Mouse (Mus musculus) intestine, postnatal 0 days (tissue): Measurements from ENCODE around the gene Naa11. TPM values are rescaled to one million over a fixed set of nuclear protein-coding genes. Genes with fewer than 3 reads are reported as not detected.

ENCODE experiments used
- ATAC-seq: fragments of 200-750 bp; cut with Nextera tagmentation; 2 replicates; pipeline ENCODE4 v1.8.0; 2017; ENCODE audit warnings: mild to moderate bottlenecking, moderate TSS enrichment, moderate library complexity
- H3K27ac ChIP-seq: fragments of 300-500 bp; sonication (generic); 2 replicates; pipeline ENCODE4 v1.5.1; 2014; ENCODE audit warnings: mild to moderate bottlenecking, low read depth, low read length, moderate library complexity
- H3K27me3 ChIP-seq: fragments of 300-500 bp; sonication (generic); replicated peaks from 2 replicates; pipeline ENCODE4 v1.6.1; 2014; ENCODE audit warnings: low read length, mixed read lengths; ENCODE audit not compliant: control insufficient read depth, insufficient read depth
- H3K36me3 ChIP-seq: fragments of 300-500 bp; sonication (generic); 2 replicates; pipeline ENCODE4 v1.6.1; 2014; ENCODE audit warnings: mild to moderate bottlenecking, moderate library complexity; ENCODE audit not compliant: control insufficient read depth, insufficient read depth
- H3K4me1 ChIP-seq: fragments of 300-500 bp; sonication (generic); replicated peaks from 2 replicates; pipeline ENCODE4 v1.6.1; 2014; ENCODE audit warnings: antibody characterized with exemption, low read length, mixed read lengths; ENCODE audit not compliant: control insufficient read depth, insufficient read depth
- H3K4me2 ChIP-seq: fragments of 300-500 bp; sonication (generic); replicated peaks from 2 replicates; pipeline ENCODE4 v1.6.1; 2014; ENCODE audit warnings: low read depth, mild to moderate bottlenecking, moderate library complexity
- H3K4me3 ChIP-seq: fragments of 300-500 bp; sonication (generic); 2 replicates; pipeline ENCODE4 v1.5.1; 2014; ENCODE audit warnings: low read depth, low read length
- H3K9ac ChIP-seq: fragments of 300-500 bp; sonication (generic); 2 replicates; pipeline ENCODE4 v1.6.1; 2014; ENCODE audit warnings: mild to moderate bottlenecking, low read depth, low read length
- H3K9me3 ChIP-seq: fragments of 300-500 bp; sonication (generic); 2 replicates; pipeline ENCODE4 v1.6.1; 2016; ENCODE audit warnings: mixed run types; ENCODE audit not compliant: control insufficient read depth
- CTCF ChIP-seq: sonication (generic); IDR thresholded peaks from 2 replicates; pipeline ENCODE4 v1.5.1; 2016; ENCODE audit warnings: low read depth, mild to moderate bottlenecking, control low read depth, antibody characterized with exemption, moderate library complexity
- WGBS: fragments of 180-500 bp; shearing (Covaris S2); extraction: QIAGEN DNeasy Blood & Tissue Kit; methylation state at CpG from one replicate; pipeline ENCODE4 v1.1.7; 2014; 5-methylcytosine and 5-hydroxymethylcytosine counted together
- polyA plus RNA-seq: library from polyadenylated mRNA; unstranded; fragments of >200 nt; fragmentation: Nextera tagmentation; extraction: Ambion mirVana; gene quantifications from 2 replicates; pipeline ENCODE4 v1.2.1, GENCODE M21; 2015

Gene Naa11
- polyA plus RNA-seq, 1 experiment from 2014 or later, result 0.03 TPM

DNA sequence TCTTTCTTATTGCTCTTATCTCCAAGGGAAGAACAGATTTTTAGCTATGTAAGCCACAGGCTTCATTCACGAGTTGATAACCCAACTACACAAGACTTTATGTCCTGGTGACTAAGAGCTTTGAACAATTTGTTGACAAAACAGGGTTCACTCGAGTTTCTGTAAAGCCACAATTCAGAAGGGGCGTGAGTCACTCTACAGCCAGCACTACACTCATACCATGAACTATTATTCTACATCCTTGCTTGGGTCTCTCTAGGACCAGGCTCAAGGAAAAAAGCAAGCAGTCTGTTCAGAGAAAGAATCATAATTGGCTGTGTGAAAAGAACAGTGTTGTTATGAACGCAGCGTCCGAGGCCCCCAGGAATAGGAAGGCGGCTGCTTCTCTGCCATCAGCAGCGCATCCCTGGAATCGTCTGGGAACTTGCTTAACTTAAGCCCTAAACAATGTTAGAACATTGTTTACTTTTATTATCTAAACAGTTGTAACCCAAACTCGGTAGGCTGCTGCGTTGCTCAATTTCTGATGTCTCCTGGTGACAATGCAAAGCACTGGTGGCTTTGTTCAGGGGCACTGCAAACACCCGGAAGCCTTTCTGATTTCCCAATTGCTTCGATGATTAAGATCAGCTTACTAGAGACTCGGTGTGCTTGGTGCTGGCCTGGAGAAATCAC is 9.5 kb downstream of the Naa11 start:
- ATAC-seq, result no peak
- Histone ChIP-seq H3K4me3 (no peak overlapping the region), H3K27ac (no peak overlapping the region), H3K27me3 (no peaks in the 10 kb centered on the region), H3K9me3 (no peaks in the 10 kb centered on the region), H3K4me1 (no peaks in the 10 kb centered on the region), H3K36me3 (no peaks in the 10 kb centered on the region), H3K9ac (no peak overlapping the region), H3K4me2 (no peak overlapping the region; the same call in 1 of the 2 replicates)
- WGBS, result 23% methylated on average over 14 of the region's 14 CpGs
- TF ChIP-seq CTCF, result no peak

DNA sequence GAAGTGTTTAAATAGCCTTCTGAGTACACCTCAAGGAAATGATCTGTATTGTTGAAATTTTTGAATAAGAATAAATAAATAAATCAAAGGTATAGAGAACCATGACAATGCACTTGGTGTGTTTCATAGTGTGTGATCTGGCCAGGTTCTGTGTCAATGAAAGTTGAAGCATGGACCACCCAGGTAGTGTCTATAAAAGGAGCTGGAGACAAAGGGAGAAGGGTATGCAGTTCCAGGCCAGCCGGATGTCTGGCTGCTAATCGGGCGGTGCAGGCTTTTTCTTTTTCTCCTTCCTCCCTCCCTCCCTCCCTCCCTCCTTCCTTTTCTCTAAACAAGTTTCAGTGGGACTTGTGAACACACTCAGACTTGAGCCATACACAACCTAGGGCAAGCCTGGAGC is 12.2 kb downstream of the Naa11 start:
- no peak overlapping the region for H3K4me3 ChIP-seq
- H3K9me3 ChIP-seq, result no peaks in the 10 kb centered on the region
- TF ChIP-seq CTCF, result no peak
- no peak overlapping the region for H3K27ac ChIP-seq
- no peak overlapping the region for H3K9ac ChIP-seq
- H3K4me2 ChIP-seq, result no peak overlapping the region
- no peaks in the 10 kb centered on the region for H3K27me3 ChIP-seq
- no peak for ATAC-seq
- H3K4me1 ChIP-seq, result no peaks in the 10 kb centered on the region
- WGBS, result 69% methylated on average over 3 of the region's 3 CpGs
- no peaks in the 10 kb centered on the region for H3K36me3 ChIP-seq

DNA sequence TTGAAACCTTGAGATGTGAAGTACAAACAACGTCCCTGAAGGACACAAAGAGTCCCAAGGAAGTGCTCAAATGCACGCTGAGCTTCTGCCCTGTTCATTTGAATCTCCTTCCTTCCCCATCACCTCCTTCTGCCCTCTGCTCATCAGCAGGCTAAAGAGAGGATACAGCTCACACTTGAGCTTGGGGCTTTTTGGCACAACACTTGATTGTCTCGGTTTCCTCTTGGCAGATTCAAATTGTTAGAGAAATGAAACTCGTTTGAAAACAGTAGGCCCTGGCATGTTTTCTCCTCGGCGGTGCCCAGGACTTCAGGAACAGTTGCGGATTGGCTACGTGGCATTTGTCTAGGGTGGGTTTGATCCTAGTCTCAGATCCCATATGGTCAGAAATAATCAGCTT is 27.4 kb downstream of the Naa11 start:
- no peak for ATAC-seq
- no peak overlapping the region for H3K4me3 ChIP-seq
- H3K9ac ChIP-seq, result no peak overlapping the region
- WGBS, result 74% methylated on average over 8 of the region's 8 CpGs
- no peaks in the 10 kb centered on the region for H3K36me3 ChIP-seq
- no peak overlapping the region for H3K27ac ChIP-seq
- H3K4me1 ChIP-seq, result no peaks in the 10 kb centered on the region
- H3K4me2 ChIP-seq, result no peak overlapping the region
- H3K9me3 ChIP-seq, result no peaks in the 10 kb centered on the region
- no peak for TF ChIP-seq CTCF
- H3K27me3 ChIP-seq, result no peaks in the 10 kb centered on the region

DNA sequence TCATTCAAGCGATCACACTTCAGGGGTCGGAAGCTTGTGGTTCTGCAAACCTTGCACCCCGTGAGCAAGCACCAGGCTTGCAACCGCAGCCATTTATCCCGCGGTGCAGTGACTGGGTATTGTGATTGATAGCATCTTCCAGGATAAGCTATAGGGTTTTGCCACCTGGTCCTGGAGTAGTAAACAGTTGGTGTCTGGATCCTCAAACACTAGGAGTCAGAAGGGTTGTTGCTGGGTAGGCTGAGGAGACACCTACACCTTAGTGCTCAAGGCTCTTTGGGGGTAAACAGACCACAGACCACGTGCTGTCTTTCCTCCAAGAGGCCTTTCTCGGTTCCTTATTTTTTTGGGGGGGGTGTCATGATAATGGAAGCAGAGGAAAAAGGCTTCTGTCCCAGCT is 27.9 kb downstream of the Naa11 start:
- no peak for TF ChIP-seq CTCF
- Histone ChIP-seq H3K4me1 (no peaks in the 10 kb centered on the region), H3K27me3 (no peaks in the 10 kb centered on the region), H3K36me3 (no peaks in the 10 kb centered on the region), H3K9me3 (no peaks in the 10 kb centered on the region), H3K4me2 (no peak overlapping the region), H3K4me3 (no peak overlapping the region), H3K27ac (no peak overlapping the region), H3K9ac (no peak overlapping the region)
- WGBS, result 51% methylated on average over 8 of the region's 8 CpGs
- no peak for ATAC-seq

DNA sequence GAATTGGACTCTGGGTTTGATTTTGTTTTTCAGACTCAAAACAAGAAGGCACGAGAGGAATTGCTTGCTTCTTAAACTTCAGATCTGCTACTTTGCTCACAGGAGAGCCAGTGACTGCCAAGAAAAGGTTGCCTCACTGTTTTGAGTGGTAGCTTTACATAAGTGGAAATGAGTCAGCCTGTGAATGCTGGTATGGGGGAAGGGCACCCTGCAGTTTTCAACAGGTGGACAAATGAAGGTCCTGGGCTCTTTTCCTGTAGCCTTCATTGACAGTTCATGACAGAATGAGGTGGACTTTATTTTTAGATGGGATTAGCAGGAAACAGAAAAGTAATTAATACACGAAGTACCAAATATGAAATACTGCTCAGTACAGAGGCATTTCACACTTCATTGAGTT is 29.6 kb downstream of the Naa11 start:
- Histone ChIP-seq H3K9me3 (no peaks in the 10 kb centered on the region), H3K27ac (no peak overlapping the region), H3K36me3 (no peaks in the 10 kb centered on the region), H3K27me3 (no peaks in the 10 kb centered on the region), H3K9ac (no peak overlapping the region), H3K4me3 (no peak overlapping the region), H3K4me1 (no peaks in the 10 kb centered on the region), H3K4me2 (no peak overlapping the region)
- ATAC-seq, result no peak
- TF ChIP-seq CTCF, result no peak
- 60% methylated on average over 2 of the region's 2 CpGs for WGBS

DNA sequence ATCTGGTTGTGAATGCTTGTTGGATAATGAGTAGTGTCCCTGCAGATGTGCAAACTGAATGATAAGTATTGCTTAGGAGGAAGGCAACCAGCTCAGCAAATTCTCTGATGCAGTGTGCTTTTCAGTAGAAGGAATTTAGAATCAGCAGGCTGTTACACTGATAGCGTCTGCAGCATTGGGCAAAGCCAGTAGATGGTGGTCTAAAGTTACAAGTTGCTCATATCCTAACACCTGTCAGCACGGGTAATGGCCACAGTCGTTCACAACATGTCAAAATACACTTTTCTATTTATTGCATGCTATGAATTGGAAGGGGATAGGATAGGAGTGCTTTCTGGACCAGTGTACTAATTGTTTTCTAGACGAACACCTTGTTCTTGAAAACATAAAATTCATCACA is 33.1 kb downstream of the Naa11 start:
- H3K4me2 ChIP-seq, result no peak overlapping the region
- no peak for ATAC-seq
- no peaks in the 10 kb centered on the region for H3K9me3 ChIP-seq
- no peaks in the 10 kb centered on the region for H3K36me3 ChIP-seq
- no peak overlapping the region for H3K4me3 ChIP-seq
- no peaks in the 10 kb centered on the region for H3K27me3 ChIP-seq
- WGBS, result 67% methylated on average over 4 of the region's 4 CpGs
- no peak overlapping the region for H3K9ac ChIP-seq
- H3K27ac ChIP-seq, result no peak overlapping the region
- no peak for TF ChIP-seq CTCF
- H3K4me1 ChIP-seq, result no peaks in the 10 kb centered on the region

DNA sequence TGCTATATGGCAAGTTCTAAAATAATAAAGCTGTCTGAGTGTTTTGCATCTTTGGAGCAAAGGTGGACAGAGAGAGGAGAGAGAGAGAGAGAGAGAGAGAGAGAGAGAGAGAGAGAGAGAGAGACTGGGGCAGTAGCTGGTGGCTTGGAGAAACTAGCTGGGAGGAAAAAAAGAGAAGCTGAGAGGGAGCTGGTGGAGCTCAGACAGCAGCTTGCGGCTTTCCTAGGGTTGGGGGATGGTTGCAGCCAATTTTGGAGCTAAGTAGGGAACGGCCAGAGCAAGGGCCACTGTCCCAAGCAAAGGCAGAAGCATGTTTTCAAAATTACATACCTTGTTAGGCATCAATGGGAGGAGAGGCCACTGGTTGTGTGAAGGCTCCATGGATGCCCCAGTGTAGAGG is 36.0 kb downstream of the Naa11 start:
- no peak for TF ChIP-seq CTCF
- Histone ChIP-seq H3K27ac (no peak overlapping the region), H3K4me3 (no peak overlapping the region), H3K9me3 (no peaks in the 10 kb centered on the region), H3K36me3 (no peaks in the 10 kb centered on the region), H3K4me2 (no peak overlapping the region), H3K4me1 (no peaks in the 10 kb centered on the region), H3K9ac (no peak overlapping the region), H3K27me3 (no peaks in the 10 kb centered on the region)
- no peak for ATAC-seq
- WGBS, result 71% methylated on average over 2 of the region's 2 CpGs
